In genomic region chr9:49757582-49757981, GRCm38 (mm10) we compare ENCODE assay signal across 11 mouse cellular contexts. TPM values are rescaled to one million over a fixed set of nuclear protein-coding genes. Genes with fewer than 3 reads are reported as not detected.
DNase-seq lines count a peak whose midpoint lies in the region; ATAC-seq and TF ChIP-seq lines count a peak whose summit lies in the region.
"Had no signal": no experiment of that assay in that cellular context is flagged by ENCODE, and none has a peak within 500 bp of the region (broad histone marks: within the 10 kb centered on the region; RNA-seq: fewer than 3 reads in every experiment).

No protein-coding gene starts in this region.

- 64% methylated on average over 4 of the region's 4 CpGs for WGBS in forebrain, embryonic 13.5 days
- 90% methylated on average over 4 of the region's 4 CpGs for WGBS in forebrain, embryonic 10.5 days
- WGBS in neural tube, embryonic 11.5 days = 78% methylated on average over 4 of the region's 4 CpGs
- 72% methylated on average over 4 of the region's 4 CpGs for whole genome bisulfite sequencing in limb, embryonic 14.5 days

- H3K27ac ChIP-seq in forebrain, embryonic 13.5 days = peak overlapping the region; percentile 75
- H3K27ac ChIP-seq in forebrain, embryonic 10.5 days = no peak overlapping the region
- peak overlapping the region; percentile 31; the same call in 1 of the 2 replicates for H3K27ac ChIP-seq in neural tube, embryonic 11.5 days (ENCODE audit: low read depth, low read length)
- H3K27ac ChIP-seq in limb, embryonic 14.5 days (replicated peaks; ENCODE audit: low read depth, low read length) = 0 out of 2 replicates have a peak overlapping the region, but pooled peaks have one; percentile 38
- H3K27ac ChIP-seq: liver, embryonic 13.5 days had no signal

- peaks cover 53% of the 10 kb centered on the region for H3K4me1 ChIP-seq in forebrain, embryonic 13.5 days
- H3K4me1 ChIP-seq in forebrain, embryonic 10.5 days = 0 out of 2 replicates have a peak, but pooled peaks cover 3% of the 10 kb centered on the region
- H3K4me1 ChIP-seq in neural tube, embryonic 11.5 days (ENCODE audit: control insufficient read depth, insufficient read depth, low read length) = peaks cover 24% of the 10 kb centered on the region
- H3K4me1 ChIP-seq in limb, embryonic 14.5 days (ENCODE audit: control insufficient read depth, insufficient read depth, low read length) = peaks cover 10% of the 10 kb centered on the region
- H3K4me1 ChIP-seq: liver, embryonic 13.5 days had no signal

- H3K4me2 ChIP-seq in forebrain, embryonic 13.5 days = no peak overlapping the region
- H3K4me2 ChIP-seq in neural tube, embryonic 11.5 days (ENCODE audit: low read depth) = no peak overlapping the region
- no peak overlapping the region for H3K4me2 ChIP-seq in limb, embryonic 14.5 days (replicated peaks; ENCODE audit: low read depth, low read length, severe bottlenecking)
- H3K4me2 ChIP-seq: liver, embryonic 13.5 days had no signal

- no peak overlapping the region for H3K9ac ChIP-seq in forebrain, embryonic 13.5 days
- H3K9ac ChIP-seq in neural tube, embryonic 11.5 days (ENCODE audit: low read length) = no peak overlapping the region
- no peak overlapping the region for H3K9ac ChIP-seq in limb, embryonic 14.5 days (ENCODE audit: low read depth, low read length, severe bottlenecking)
- H3K9ac ChIP-seq: liver, embryonic 13.5 days had no signal

- no peaks in the 10 kb centered on the region for H3K27me3 ChIP-seq in forebrain, embryonic 13.5 days
- H3K27me3 ChIP-seq in forebrain, embryonic 10.5 days (ENCODE audit: poor library complexity, severe bottlenecking) = no peaks in the 10 kb centered on the region
- no peaks in the 10 kb centered on the region for H3K27me3 ChIP-seq in neural tube, embryonic 11.5 days (ENCODE audit: control insufficient read depth, insufficient read depth, low read length)
- H3K27me3 ChIP-seq in limb, embryonic 14.5 days (ENCODE audit: control insufficient read depth, insufficient read depth, low read length) = no peaks in the 10 kb centered on the region
- H3K27me3 ChIP-seq: liver, embryonic 13.5 days had no signal

- H3K4me3 ChIP-seq in forebrain, embryonic 13.5 days = no peak overlapping the region
- H3K4me3 ChIP-seq in forebrain, embryonic 10.5 days = no peak overlapping the region
- no peak overlapping the region for H3K4me3 ChIP-seq in neural tube, embryonic 11.5 days (ENCODE audit: low read depth, low read length)
- no peak overlapping the region for H3K4me3 ChIP-seq in limb, embryonic 14.5 days (replicated peaks; ENCODE audit: low read length)
- H3K4me3 ChIP-seq: liver, embryonic 13.5 days had no signal

- no peaks in the 10 kb centered on the region for H3K36me3 ChIP-seq in forebrain, embryonic 13.5 days (ENCODE audit: poor library complexity, severe bottlenecking)
- no peaks in the 10 kb centered on the region for H3K36me3 ChIP-seq in forebrain, embryonic 10.5 days (replicated peaks)
- H3K36me3 ChIP-seq in neural tube, embryonic 11.5 days (ENCODE audit: control insufficient read depth, insufficient read depth, low read length) = no peaks in the 10 kb centered on the region
- no peaks in the 10 kb centered on the region for H3K36me3 ChIP-seq in limb, embryonic 14.5 days (ENCODE audit: control insufficient read depth, insufficient read depth, low read length)
- H3K36me3 ChIP-seq: liver, embryonic 13.5 days had no signal

- DNase-seq in forebrain, embryonic 10.5 days (ENCODE audit: extremely low spot score, low spot score) = no peak
- no peak for DNase-seq in neural tube, embryonic 11.5 days (ENCODE audit: low spot score)
- no peak for DNase-seq in neural tube, embryonic 10.5 days (ENCODE audit: extremely low spot score, low spot score)
- no peak for DNase-seq in limb, embryonic 14.5 days (ENCODE audit: low spot score)
- no peak for DNase-seq in adrenal gland, adult 8-10 months
- DNase-seq in c-Kit-positive CD71-positive TER-119-positive erythroid progenitor cells, embryonic 14.5 days (ENCODE audit: low spot score) = no peak
- DNase-seq in thymus, postnatal 25 days = no peak
- DNase-seq: B cell, adult 2 months; kidney, adult 11 months; liver, embryonic 13.5 days had no signal

- 0 out of 2 replicates have a peak, but pooled peaks have one; percentile 24 for ATAC-seq in forebrain, embryonic 13.5 days
- ATAC-seq in neural tube, embryonic 11.5 days (ENCODE audit: insufficient read depth, low FRiP score, low TSS enrichment) = no peak
- ATAC-seq in limb, embryonic 14.5 days (ENCODE audit: low FRiP score, low read depth) = no peak

- TF ChIP-seq POLR2A in limb, embryonic 14.5 days (IDR thresholded peaks at IDR 0.05; ENCODE audit: borderline replicate concordance, extremely low read depth, insufficient read depth, insufficient read length) = no peak

- H3K9me3 ChIP-seq in forebrain, embryonic 13.5 days (replicated peaks) = no peaks in the 10 kb centered on the region
- no peaks in the 10 kb centered on the region for H3K9me3 ChIP-seq in forebrain, embryonic 10.5 days
- H3K9me3 ChIP-seq in neural tube, embryonic 11.5 days (ENCODE audit: control insufficient read depth, low read length) = no peaks in the 10 kb centered on the region
- no peaks in the 10 kb centered on the region for H3K9me3 ChIP-seq in limb, embryonic 14.5 days (ENCODE audit: control insufficient read depth, low read length)
- H3K9me3 ChIP-seq: liver, embryonic 13.5 days had no signal

RNA-seq across cellular contexts. Expression of gene Ncam1, which starts 41.1 kb away (rescaled TPM):
- polyA plus RNA-seq in forebrain, embryonic 13.5 days (2015; fragmentation: Nextera tagmentation; extraction: Ambion mirVana) = 217 and 226 TPM in 2 replicates
- 26.9 and 30.2 TPM in 2 replicates for polyA plus RNA-seq in forebrain, embryonic 10.5 days (2016; fragmentation: Nextera tagmentation; extraction: Ambion mirVana)
- polyA plus RNA-seq in neural tube, embryonic 11.5 days (2014; fragmentation: Nextera tagmentation; extraction: Ambion mirVana) = 163 and 193 TPM in 2 replicates
- 31.1 and 32.8 TPM in 2 replicates for polyA plus RNA-seq in limb, embryonic 14.5 days (2012; rRNA removed)
- polyA plus RNA-seq in limb, embryonic 14.5 days (2014; fragmentation: Nextera tagmentation; extraction: Ambion mirVana) = 62.5 and 77.3 TPM in 2 replicates
- 10 to 100 TPM; 49.7 to 96.7 (median 68.1) TPM for total RNA-seq in adrenal gland, adult 8-10 months (2022)
